Mouse (Mus musculus) liver, embryonic 16.5 days (tissue): ENCODE data around the gene Add2. TPM values are rescaled to one million over a fixed set of nuclear protein-coding genes. Genes with fewer than 3 reads are reported as not detected.

Experiments used
- ATAC-seq: fragments of 200-750 bp; cut with Nextera tagmentation; 2 replicates; pipeline ENCODE4 v1.8.0; 2017; ENCODE audit warnings: low read depth, mild to moderate bottlenecking, moderate number of reproducible peaks, moderate library complexity
- H3K27ac ChIP-seq: fragments of 300-500 bp; sonication (generic); 2 replicates; pipeline ENCODE4 v1.5.1; 2014; ENCODE audit warnings: mild to moderate bottlenecking, low read length
- H3K27me3 ChIP-seq: fragments of 300-500 bp; sonication (generic); 2 replicates; pipeline ENCODE4 v1.6.1; 2014; ENCODE audit warnings: low read depth, low read length, mixed read lengths; ENCODE audit not compliant: control insufficient read depth, insufficient read depth
- H3K36me3 ChIP-seq: fragments of 300-500 bp; sonication (generic); 2 replicates; pipeline ENCODE4 v1.6.1; 2014; ENCODE audit warnings: mild to moderate bottlenecking; ENCODE audit not compliant: control insufficient read depth, insufficient read depth
- H3K4me1 ChIP-seq: fragments of 300-500 bp; sonication (generic); 2 replicates; pipeline ENCODE4 v1.6.1; 2014; ENCODE audit warnings: low read depth, low read length, mixed read lengths; ENCODE audit not compliant: control insufficient read depth
- H3K4me2 ChIP-seq: fragments of 300-500 bp; sonication (generic); 2 replicates; pipeline ENCODE4 v1.6.1; 2014; ENCODE audit warnings: low read depth, low read length, mixed read lengths
- H3K4me3 ChIP-seq: fragments of 300-500 bp; sonication (generic); 2 replicates; pipeline ENCODE4 v1.5.1; 2014; ENCODE audit warnings: low read depth, mild to moderate bottlenecking, low read length
- H3K9ac ChIP-seq: fragments of 300-500 bp; sonication (generic); 2 replicates; pipeline ENCODE4 v1.6.1; 2014; ENCODE audit warnings: low read depth, low read length
- H3K9me3 ChIP-seq: fragments of 300-500 bp; sonication (generic); replicated peaks from 2 replicates; pipeline ENCODE4 v1.6.1; 2016; ENCODE audit warnings: low read length; ENCODE audit not compliant: control insufficient read depth
- WGBS: fragments of 180-500 bp; shearing (Covaris S2); extraction: QIAGEN DNeasy Blood & Tissue Kit; methylation state at CpG from one replicate; pipeline ENCODE4 v1.1.7; 2014; ENCODE audit not compliant: insufficient replicate concordance; 5-methylcytosine and 5-hydroxymethylcytosine counted together
- polyA plus RNA-seq: library from polyadenylated mRNA; unstranded; fragments of >200 nt; fragmentation: Nextera tagmentation; extraction: Ambion mirVana; gene quantifications from 2 replicates; pipeline ENCODE4 v1.2.1, GENCODE M21; 2015

Add2 gene
- polyA plus RNA-seq, 1 experiment from 2014 or later, result 93.6 TPM

- Histone ChIP-seq H3K4me2 (no peak overlapping the region), H3K27ac (no peak overlapping the region), H3K36me3 (no peaks in the 10 kb centered on the region), H3K4me3 (no peak overlapping the region), H3K9ac (no peak overlapping the region), H3K27me3 (no peaks in the 10 kb centered on the region), H3K9me3 (no peaks in the 10 kb centered on the region), H3K4me1 (no peaks in the 10 kb centered on the region)
- WGBS, result 62% methylated on average over 8 of the region's 8 CpGs
- ATAC-seq, result no peak
Measured at GRCm38 (mm10) chr6:86153436-86153990, 125.0 kb downstream of the Add2 start.

DNA sequence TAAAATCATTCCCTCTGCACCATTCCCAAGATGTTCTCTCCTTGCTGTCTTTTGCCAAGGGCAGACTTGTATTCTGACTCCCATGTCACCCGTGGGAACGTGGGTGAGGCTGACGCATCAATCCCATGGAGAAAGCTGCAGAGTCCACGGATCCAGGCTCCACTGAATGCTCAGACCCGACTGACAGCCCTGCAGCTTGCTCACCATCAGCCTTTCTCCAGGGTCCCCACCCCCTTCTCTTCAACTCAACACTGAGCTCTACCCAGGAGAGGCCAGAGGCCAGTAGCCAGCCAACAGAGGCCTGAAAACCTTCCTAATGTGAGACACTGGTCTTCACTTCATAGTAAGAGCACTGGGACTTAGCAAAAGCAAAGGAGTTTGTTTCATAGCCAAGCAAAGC lies 125.5 kb downstream of the Add2 start:
- H3K36me3 ChIP-seq, result no peaks in the 10 kb centered on the region
- ATAC-seq, result no peak
- H3K4me1 ChIP-seq, result no peaks in the 10 kb centered on the region
- H3K4me2 ChIP-seq, result no peak overlapping the region
- no peak overlapping the region for H3K4me3 ChIP-seq
- 62% methylated on average over 5 of the region's 5 CpGs for WGBS
- no peaks in the 10 kb centered on the region for H3K27me3 ChIP-seq
- no peak overlapping the region for H3K27ac ChIP-seq
- no peak overlapping the region for H3K9ac ChIP-seq
- no peaks in the 10 kb centered on the region for H3K9me3 ChIP-seq

- H3K9ac ChIP-seq, result no peak overlapping the region
- no peaks in the 10 kb centered on the region for H3K9me3 ChIP-seq
- no peaks in the 10 kb centered on the region for H3K27me3 ChIP-seq
- H3K4me3 ChIP-seq, result no peak overlapping the region
- H3K4me1 ChIP-seq, result no peaks in the 10 kb centered on the region
- H3K27ac ChIP-seq, result no peak overlapping the region
- no peak overlapping the region for H3K4me2 ChIP-seq
- ATAC-seq, result no peak
- no peaks in the 10 kb centered on the region for H3K36me3 ChIP-seq
- WGBS, result 33% methylated on average over 2 of the region's 2 CpGs
Measured at GRCm38 (mm10) chr6:86154481-86154880, 126.0 kb downstream of the Add2 start.

- no peaks in the 10 kb centered on the region for H3K4me1 ChIP-seq
- no peak overlapping the region for H3K4me3 ChIP-seq
- H3K27me3 ChIP-seq, result no peaks in the 10 kb centered on the region
- no peaks in the 10 kb centered on the region for H3K36me3 ChIP-seq
- no peaks in the 10 kb centered on the region for H3K9me3 ChIP-seq
- H3K27ac ChIP-seq, result no peak overlapping the region
- no peak overlapping the region for H3K9ac ChIP-seq
- 67% methylated on average over 17 of the region's 17 CpGs for WGBS
- ATAC-seq, result no peak
- H3K4me2 ChIP-seq, result no peak overlapping the region
Measured at GRCm38 (mm10) chr6:86157253-86158234, 129.1 kb downstream of the Add2 start.

DNA sequence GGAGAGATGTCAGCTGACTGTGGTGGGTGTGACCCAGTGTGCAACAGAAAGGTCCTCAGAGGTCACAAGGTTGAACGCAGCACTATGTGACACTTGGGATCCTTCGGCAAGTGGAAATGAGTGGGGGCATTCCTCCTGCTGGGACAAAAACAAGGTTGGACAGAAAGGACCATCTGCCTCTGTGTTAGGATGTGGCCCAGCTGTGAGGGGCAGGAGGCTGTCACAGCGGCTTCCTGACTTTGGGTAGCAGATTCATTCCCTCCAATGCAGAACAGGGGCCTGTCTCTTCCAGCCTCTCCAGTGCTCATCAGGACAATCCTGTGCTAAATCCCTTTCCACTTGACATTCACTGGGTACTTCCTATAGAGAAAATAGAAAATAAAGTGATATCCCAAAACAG lies 132.4 kb downstream of the Add2 start:
- H3K4me1 ChIP-seq, result no peaks in the 10 kb centered on the region
- no peaks in the 10 kb centered on the region for H3K9me3 ChIP-seq
- 65% methylated on average over 3 of the region's 3 CpGs for WGBS
- no peaks in the 10 kb centered on the region for H3K36me3 ChIP-seq
- no peak overlapping the region for H3K4me3 ChIP-seq
- H3K4me2 ChIP-seq, result no peak overlapping the region
- no peak overlapping the region for H3K9ac ChIP-seq
- H3K27ac ChIP-seq, result no peak overlapping the region
- ATAC-seq, result no peak
- H3K27me3 ChIP-seq, result no peaks in the 10 kb centered on the region

DNA sequence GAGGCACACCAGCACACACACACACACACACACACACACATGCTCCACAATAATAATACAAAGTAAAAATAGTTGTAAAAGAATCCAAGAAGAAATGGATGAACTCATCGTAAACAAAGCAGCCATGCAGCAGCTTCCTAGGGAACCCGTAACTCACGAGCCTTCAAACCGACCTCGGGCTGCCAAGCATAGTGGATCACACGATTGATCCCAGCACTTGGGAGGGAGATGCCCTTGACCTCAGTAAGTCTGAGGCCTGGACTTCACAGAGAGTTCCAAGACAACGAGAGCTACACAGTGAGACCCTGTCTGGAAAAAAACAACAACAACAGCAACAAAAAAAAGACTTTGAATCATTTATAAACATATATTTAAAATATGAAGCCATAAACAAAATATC lies 133.1 kb downstream of the Add2 start:
- Histone ChIP-seq H3K4me2 (no peak overlapping the region), H3K36me3 (no peaks in the 10 kb centered on the region), H3K9ac (no peak overlapping the region), H3K4me1 (no peaks in the 10 kb centered on the region), H3K9me3 (no peaks in the 10 kb centered on the region), H3K27me3 (no peaks in the 10 kb centered on the region), H3K27ac (no peak overlapping the region), H3K4me3 (no peak overlapping the region)
- WGBS, result 46% methylated on average over 7 of the region's 7 CpGs
- ATAC-seq, result no peak

GRCm38 (mm10) chr6:86164028-86164427 lies 135.5 kb downstream of the Add2 start:
- Histone ChIP-seq H3K9me3 (no peaks in the 10 kb centered on the region), H3K4me2 (no peak overlapping the region), H3K36me3 (no peaks in the 10 kb centered on the region), H3K9ac (no peak overlapping the region), H3K27me3 (no peaks in the 10 kb centered on the region), H3K4me3 (no peak overlapping the region), H3K27ac (no peak overlapping the region), H3K4me1 (no peaks in the 10 kb centered on the region)
- 60% methylated on average over 3 of the region's 3 CpGs for WGBS
- no peak for ATAC-seq

GRCm38 (mm10) chr6:86166426-86166825 lies 137.9 kb downstream of the Add2 start:
- H3K4me2 ChIP-seq, result no peak overlapping the region
- H3K27me3 ChIP-seq, result no peaks in the 10 kb centered on the region
- H3K4me3 ChIP-seq, result no peak overlapping the region
- no peak for ATAC-seq
- H3K9me3 ChIP-seq, result no peaks in the 10 kb centered on the region
- H3K9ac ChIP-seq, result no peak overlapping the region
- H3K4me1 ChIP-seq, result no peaks in the 10 kb centered on the region
- H3K27ac ChIP-seq, result no peak overlapping the region
- no peaks in the 10 kb centered on the region for H3K36me3 ChIP-seq
- 57% methylated on average over 9 of the region's 9 CpGs for whole genome bisulfite sequencing

DNA sequence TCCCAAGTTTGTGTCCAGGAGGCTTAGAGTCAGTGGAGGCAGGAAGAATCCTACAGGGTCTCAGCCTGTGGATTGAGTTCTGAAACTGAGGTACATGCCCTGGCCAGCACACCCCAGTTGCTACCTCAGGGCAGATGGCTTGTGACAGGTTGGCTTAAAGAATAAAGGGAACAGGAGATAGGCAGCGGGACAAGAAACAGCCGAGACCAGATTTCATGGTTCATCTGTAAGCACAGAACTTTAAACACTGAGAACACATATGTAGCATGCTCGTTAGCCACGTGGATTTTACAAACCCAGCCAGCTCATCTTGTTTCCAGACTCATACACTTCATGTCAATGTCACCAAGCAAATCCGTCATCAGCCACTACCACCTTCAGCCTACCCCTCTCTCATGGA lies 139.4 kb downstream of the Add2 start:
- Histone ChIP-seq H3K9ac (no peak overlapping the region), H3K4me1 (no peaks in the 10 kb centered on the region), H3K9me3 (no peaks in the 10 kb centered on the region), H3K36me3 (no peaks in the 10 kb centered on the region), H3K4me2 (no peak overlapping the region), H3K4me3 (no peak overlapping the region), H3K27ac (no peak overlapping the region), H3K27me3 (no peaks in the 10 kb centered on the region)
- no peak for ATAC-seq
- 61% methylated on average over 5 of the region's 5 CpGs for WGBS
